Mouse (Mus musculus): ENCODE measurements around the gene Dmrt3. TPM values are rescaled to one million over a fixed set of nuclear protein-coding genes. Genes with fewer than 3 reads are reported as not detected.
A peak's percentile ranks its signal among the peaks of the same experiment; 100 is the strongest.

The Dmrt3 gene
- polyA plus RNA-seq, 1 experiment: not detected

DNA sequence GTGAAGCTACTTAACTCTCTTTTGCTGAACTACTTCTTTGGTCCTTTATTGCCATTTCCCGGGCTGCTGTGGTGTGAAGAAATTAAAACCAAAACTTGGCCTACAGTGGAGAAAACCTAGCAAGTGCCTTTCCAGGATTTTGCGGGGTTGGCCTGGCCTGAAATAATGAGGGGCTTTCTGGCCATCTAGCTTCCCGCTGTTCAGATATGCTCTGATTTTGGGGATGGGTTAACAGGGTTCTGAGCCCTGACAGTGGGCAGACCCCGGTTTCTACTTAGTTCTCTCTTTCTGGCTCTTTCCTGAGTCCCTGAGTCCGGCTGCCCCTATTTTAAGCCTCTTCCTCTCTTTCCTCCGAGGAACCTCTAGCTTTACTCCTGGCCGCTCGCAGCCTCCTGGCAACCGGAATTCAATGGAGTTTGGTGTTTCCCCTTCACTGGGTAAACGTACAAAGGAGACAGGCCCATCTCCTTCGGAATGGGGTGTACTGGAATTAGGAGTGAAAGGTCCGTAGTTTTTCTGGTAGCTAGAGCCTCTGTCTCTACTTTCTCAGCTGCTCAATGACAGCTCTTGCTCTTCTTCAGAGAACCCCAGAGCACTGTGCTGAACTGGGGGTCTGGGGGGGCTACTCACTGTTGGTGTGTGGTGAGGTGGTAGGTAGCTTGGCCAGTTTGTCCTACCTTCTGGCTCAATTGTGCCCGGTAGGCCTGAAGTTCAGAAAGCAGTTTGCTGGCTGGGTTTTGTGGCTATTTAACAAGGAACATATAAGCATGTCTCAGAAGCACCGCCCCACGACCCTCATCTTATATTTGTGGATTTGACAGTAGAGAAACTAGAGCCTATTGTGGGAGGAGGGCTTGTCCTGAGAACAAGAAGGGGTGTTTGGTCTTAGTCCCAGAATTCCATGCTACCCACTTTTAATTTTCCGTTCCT is 2.0 kb downstream of the Dmrt3 start:
- Histone ChIP-seq H3K4me1 (ENCODE audit: control insufficient read depth, insufficient read depth, low read length) (no peaks in the 10 kb centered on the region; the same call in 1 of the 2 replicates), H3K27ac (ENCODE audit: control insufficient read depth, insufficient read depth, low read depth, low read length, poor library complexity) (no peak overlapping the region), H3K4me3 (replicated peaks; ENCODE audit: control insufficient read depth, low read depth, low read length) (no peak overlapping the region)
- WGBS: 6% methylated on average over 16 of the region's 16 CpGs
- TF ChIP-seq POLR2A (IDR thresholded peaks at IDR 0.05; ENCODE audit: borderline replicate concordance, control insufficient read depth, low read depth, low read length) (no peak), CTCF (IDR thresholded peaks at IDR 0.05; ENCODE audit: control insufficient read depth, insufficient read depth, low read length) (no peak)

DNA sequence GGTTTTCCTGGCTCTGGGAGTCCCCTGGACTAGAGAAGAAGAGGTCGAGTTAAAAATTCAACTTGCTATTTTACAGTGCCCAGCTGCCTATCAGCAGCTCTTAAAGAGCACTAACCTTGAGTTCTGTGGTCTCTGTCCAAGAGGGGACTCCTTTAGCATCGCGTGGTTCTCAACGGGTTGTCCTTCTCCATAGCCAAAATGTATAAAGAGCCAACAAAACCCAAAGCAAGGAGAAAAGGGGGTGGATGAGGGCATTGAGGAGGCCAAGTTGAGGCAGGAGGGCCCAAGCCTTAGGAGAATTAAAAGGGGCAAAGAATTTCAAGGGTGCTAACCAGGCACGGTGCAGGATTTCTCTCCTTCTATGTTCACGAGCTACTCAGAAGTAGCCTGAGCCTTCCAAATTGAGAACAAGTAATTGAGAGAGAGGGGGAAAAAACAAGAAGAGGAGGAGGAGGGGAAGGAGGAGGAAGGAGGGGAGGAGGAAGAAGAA is 2.8 kb downstream of the Dmrt3 start:
- Histone ChIP-seq H3K4me1 (ENCODE audit: control insufficient read depth, insufficient read depth, low read length) (no peaks in the 10 kb centered on the region), H3K4me3 (replicated peaks; ENCODE audit: control insufficient read depth, low read depth, low read length) (no peak overlapping the region), H3K27ac (ENCODE audit: control insufficient read depth, insufficient read depth, low read depth, low read length, poor library complexity) (no peak overlapping the region)
- WGBS: 7% methylated on average over 6 of the region's 6 CpGs
- TF ChIP-seq CTCF (IDR thresholded peaks at IDR 0.05; ENCODE audit: control insufficient read depth, insufficient read depth, low read length): no peak
- TF ChIP-seq POLR2A (IDR thresholded peaks at IDR 0.05; ENCODE audit: borderline replicate concordance, control insufficient read depth, low read depth, low read length): no peak

DNA sequence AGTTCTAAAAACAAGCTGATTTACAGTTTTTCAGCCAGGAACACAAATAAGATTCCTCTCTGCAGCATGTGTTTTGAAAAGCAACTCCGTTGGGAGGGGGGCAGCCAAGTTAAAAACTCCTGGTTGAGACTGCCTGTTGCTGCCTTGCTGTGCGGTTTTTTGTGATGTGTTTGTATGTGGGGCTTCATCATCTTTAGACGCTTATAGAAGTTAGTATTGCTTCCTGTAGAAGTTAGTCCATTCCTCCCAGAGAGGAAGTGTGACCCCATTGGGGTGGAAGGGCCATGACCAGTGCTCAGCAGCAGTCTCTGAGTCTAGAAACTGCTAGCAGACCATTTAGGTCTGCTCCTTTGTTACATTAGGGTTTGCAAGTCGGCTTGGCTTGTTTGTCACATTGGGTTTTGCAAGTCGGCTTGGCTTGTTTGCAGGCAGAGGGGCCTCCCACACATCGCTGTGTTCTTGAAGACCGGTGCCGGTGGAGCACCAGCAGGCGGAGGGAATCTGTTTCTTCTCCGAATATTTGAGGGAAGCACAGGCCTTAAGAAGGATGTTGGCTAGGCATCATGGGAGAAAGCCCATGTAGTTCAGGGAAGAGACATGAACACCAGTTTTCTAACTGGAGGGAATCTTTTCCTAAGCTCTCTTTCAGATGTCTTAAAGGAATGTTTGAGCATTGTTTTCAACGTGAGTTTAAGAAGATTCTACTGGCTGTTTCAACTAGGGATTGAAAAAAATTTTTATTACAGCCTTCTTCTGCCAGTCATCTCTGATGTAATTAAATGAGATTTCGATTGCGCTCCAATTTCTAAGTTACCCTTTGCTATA is 3.6 kb downstream of the Dmrt3 start:
- no peak overlapping the region for H3K4me3 ChIP-seq (replicated peaks; ENCODE audit: control insufficient read depth, low read depth, low read length)
- TF ChIP-seq CTCF (IDR thresholded peaks at IDR 0.05; ENCODE audit: control insufficient read depth, insufficient read depth, low read length) (no peak), POLR2A (IDR thresholded peaks at IDR 0.05; ENCODE audit: borderline replicate concordance, control insufficient read depth, low read depth, low read length) (no peak)
- 8% methylated on average over 13 of the region's 13 CpGs for WGBS
- no peaks in the 10 kb centered on the region for H3K4me1 ChIP-seq (ENCODE audit: control insufficient read depth, insufficient read depth, low read length)
- no peak overlapping the region for H3K27ac ChIP-seq (ENCODE audit: control insufficient read depth, insufficient read depth, low read depth, low read length, poor library complexity)

DNA sequence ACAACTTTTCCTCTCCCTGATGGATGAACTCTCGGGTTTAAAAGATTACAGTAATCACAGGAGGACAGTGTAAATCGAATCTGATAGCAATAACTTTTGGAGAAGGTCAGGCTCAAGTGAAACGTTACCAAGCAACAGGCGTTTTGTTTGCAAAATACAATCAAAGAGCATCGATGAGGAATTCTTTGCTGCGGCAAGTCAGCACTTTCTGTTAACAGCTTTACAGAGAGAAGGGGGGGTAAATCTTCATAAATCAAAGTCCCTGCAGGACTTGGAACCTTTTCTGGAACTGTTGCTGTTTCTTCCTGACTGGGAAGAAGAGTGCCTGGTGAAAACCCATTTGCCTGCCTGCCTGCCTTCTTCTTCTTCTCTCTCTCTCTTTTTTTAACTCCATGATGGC is 5.8 kb downstream of the Dmrt3 start:
- Histone ChIP-seq H3K4me3 (replicated peaks; ENCODE audit: control insufficient read depth, low read depth, low read length) (no peak overlapping the region), H3K4me1 (ENCODE audit: control insufficient read depth, insufficient read depth, low read length) (no peaks in the 10 kb centered on the region), H3K27ac (ENCODE audit: control insufficient read depth, insufficient read depth, low read depth, low read length, poor library complexity) (no peak overlapping the region)
- TF ChIP-seq POLR2A (IDR thresholded peaks at IDR 0.05; ENCODE audit: borderline replicate concordance, control insufficient read depth, low read depth, low read length) (no peak), CTCF (IDR thresholded peaks at IDR 0.05; ENCODE audit: control insufficient read depth, insufficient read depth, low read length) (no peak)
- 21% methylated on average over 6 of the region's 6 CpGs for whole genome bisulfite sequencing

DNA sequence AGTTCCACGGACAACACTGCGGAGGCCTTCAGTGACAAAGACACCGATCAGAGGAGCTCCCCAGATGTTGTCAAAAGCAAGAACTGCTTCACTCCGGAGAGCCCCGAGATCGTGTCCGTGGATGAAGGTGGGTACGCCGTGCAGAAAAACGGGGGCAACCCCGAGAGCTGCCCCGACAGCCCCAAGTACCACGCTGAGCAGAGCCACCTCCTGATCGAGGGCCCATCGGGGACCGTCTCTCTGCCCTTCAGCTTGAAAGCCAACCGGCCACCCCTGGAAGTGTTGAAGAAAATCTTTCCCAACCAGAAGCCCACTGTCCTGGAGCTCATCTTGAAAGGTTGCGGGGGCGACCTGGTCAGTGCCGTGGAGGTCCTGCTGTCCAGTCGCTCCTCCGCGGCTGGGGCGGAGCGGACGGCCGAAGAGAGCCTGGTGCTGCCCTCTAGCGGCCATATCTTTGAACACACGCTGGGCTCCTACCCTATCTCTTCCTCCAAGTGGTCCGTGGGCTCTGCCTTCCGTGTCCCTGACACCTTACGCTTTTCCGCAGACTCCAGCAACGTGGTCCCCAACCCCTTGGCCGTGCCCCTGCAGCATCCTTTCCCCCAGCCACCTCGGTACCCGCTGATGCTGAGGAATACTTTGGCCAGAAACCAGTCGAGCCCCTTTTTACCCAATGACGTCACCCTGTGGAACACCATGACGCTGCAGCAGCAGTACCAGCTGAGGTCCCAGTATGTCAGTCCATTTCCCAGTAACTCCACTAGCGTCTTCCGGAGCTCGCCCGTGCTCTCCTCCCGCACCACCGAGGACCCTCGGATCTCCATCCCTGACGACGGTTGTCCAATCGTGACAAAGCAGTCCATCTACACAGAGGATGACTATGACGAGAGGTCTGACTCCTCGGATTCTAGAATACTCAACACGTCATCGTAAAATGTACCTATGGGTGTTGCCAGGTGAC is 12.5 kb downstream of the Dmrt3 start:
- H3K27ac ChIP-seq (ENCODE audit: control insufficient read depth, insufficient read depth, low read depth, low read length, poor library complexity): no peak overlapping the region
- 27% methylated on average over 54 of the region's 54 CpGs for WGBS
- H3K4me1 ChIP-seq (ENCODE audit: control insufficient read depth, insufficient read depth, low read length): no peaks in the 10 kb centered on the region
- TF ChIP-seq CTCF (IDR thresholded peaks at IDR 0.05; ENCODE audit: control insufficient read depth, insufficient read depth, low read length) (peak; percentile 75), POLR2A (IDR thresholded peaks at IDR 0.05; ENCODE audit: borderline replicate concordance, control insufficient read depth, low read depth, low read length) (no peak)
- no peak overlapping the region for H3K4me3 ChIP-seq (replicated peaks; ENCODE audit: control insufficient read depth, low read depth, low read length)

DNA sequence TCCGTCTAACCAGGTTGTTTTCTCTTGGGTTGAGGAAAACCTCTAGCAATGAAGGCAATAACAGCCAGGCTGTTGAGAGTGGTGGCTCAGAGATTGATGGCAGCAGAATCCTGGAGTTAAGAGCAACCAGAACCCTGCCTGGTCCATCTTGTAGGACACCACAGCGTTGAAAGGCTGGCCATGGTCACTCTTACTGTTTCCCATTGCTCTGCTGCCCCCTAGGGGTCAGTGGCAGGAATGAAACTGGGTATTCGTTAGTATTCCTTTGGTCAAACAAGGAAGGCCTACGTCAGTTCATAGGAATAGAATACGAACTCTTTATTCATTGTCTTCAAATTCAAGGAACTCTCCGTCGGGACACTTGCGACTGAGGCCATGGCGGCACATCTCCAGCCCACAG is 18.4 kb downstream of the Dmrt3 start:
- no peak overlapping the region for H3K4me3 ChIP-seq (replicated peaks; ENCODE audit: control insufficient read depth, low read depth, low read length)
- H3K27ac ChIP-seq (ENCODE audit: control insufficient read depth, insufficient read depth, low read depth, low read length, poor library complexity): no peak overlapping the region
- 13% methylated on average over 9 of the region's 9 CpGs for WGBS
- no peak for TF ChIP-seq POLR2A (IDR thresholded peaks at IDR 0.05; ENCODE audit: borderline replicate concordance, control insufficient read depth, low read depth, low read length)
- TF ChIP-seq CTCF (IDR thresholded peaks at IDR 0.05; ENCODE audit: control insufficient read depth, insufficient read depth, low read length): peak; percentile 79
- no peaks in the 10 kb centered on the region for H3K4me1 ChIP-seq (ENCODE audit: control insufficient read depth, insufficient read depth, low read length)

DNA sequence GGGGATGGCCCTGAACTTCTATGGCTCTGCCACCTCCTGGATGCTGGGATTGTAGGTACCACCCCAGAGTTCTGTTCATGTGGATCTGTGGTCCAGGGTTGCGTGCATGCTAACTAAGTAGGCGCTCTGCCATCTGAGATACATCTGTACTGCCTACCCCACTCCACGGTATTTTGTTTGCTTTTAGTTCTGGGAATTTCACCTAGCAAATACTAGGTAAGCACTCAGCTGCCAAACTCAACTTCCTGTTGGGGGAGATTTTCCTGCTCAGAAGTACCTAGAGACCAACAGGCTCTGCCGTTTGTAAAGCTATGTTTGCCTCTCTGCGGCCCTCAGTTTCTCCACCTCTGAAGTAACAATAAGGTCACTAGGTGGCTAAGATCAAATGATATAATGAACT is 25.0 kb downstream of the Dmrt3 start:
- WGBS: 63% methylated on average over 5 of the region's 5 CpGs
- Histone ChIP-seq H3K27ac (ENCODE audit: control insufficient read depth, insufficient read depth, low read depth, low read length, poor library complexity) (no peak overlapping the region), H3K4me3 (replicated peaks; ENCODE audit: control insufficient read depth, low read depth, low read length) (no peak overlapping the region), H3K4me1 (ENCODE audit: control insufficient read depth, insufficient read depth, low read length) (no peaks in the 10 kb centered on the region)
- TF ChIP-seq CTCF (IDR thresholded peaks at IDR 0.05; ENCODE audit: control insufficient read depth, insufficient read depth, low read length) (no peak), POLR2A (IDR thresholded peaks at IDR 0.05; ENCODE audit: borderline replicate concordance, control insufficient read depth, low read depth, low read length) (no peak)

All from bone marrow, adult 2 months (tissue).